ENCODE assay signal across 22 mouse cellular contexts in genomic region chr1:106523009-106523408, GRCm38 (mm10).
"Had no signal": no experiment of that assay in that cellular context is flagged by ENCODE, and none has a peak within 500 bp of the region (broad histone marks: within the 10 kb centered on the region; RNA-seq: fewer than 3 reads in every experiment).

No protein-coding gene starts in this region.

- H3K27ac ChIP-seq: layer of hippocampus, adult 2 months; limb, embryonic 10.5 days; limb, embryonic 13.5 days; liver, embryonic 12.5 days; liver, embryonic 15.5 days; lung, embryonic 15.5 days; midbrain, embryonic 12.5 days; neural tube, embryonic 13.5 days; stomach, embryonic 15.5 days had no signal

- H3K36me3 ChIP-seq: limb, embryonic 10.5 days; limb, embryonic 13.5 days; liver, embryonic 12.5 days; liver, embryonic 15.5 days; lung, embryonic 15.5 days; midbrain, embryonic 12.5 days; neural tube, embryonic 13.5 days; stomach, embryonic 15.5 days had no signal

- H3K9me3 ChIP-seq: limb, embryonic 10.5 days; limb, embryonic 13.5 days; liver, embryonic 12.5 days; liver, embryonic 15.5 days; lung, embryonic 15.5 days; midbrain, embryonic 12.5 days; neural tube, embryonic 13.5 days; stomach, embryonic 15.5 days had no signal

- H3K4me1 ChIP-seq: limb, embryonic 10.5 days; liver, embryonic 12.5 days; liver, embryonic 15.5 days; midbrain, embryonic 12.5 days had no signal

- H3K27me3 ChIP-seq: limb, embryonic 13.5 days; liver, embryonic 12.5 days; liver, embryonic 15.5 days; lung, embryonic 15.5 days; midbrain, embryonic 12.5 days; neural tube, embryonic 13.5 days; stomach, embryonic 15.5 days had no signal

- H3K4me2 ChIP-seq: limb, embryonic 13.5 days; liver, embryonic 12.5 days; liver, embryonic 15.5 days; lung, embryonic 15.5 days; midbrain, embryonic 12.5 days; neural tube, embryonic 13.5 days; stomach, embryonic 15.5 days had no signal

- DNase-seq: kidney, adult 18-20 months; kidney, adult 9 months; kidney, postnatal 14 days; layer of hippocampus, adult 9-11 months; liver; lung, adult 18-20 months; lung, postnatal 10 days; right cerebral cortex, postnatal 14 days; spleen, adult 18-20 months; thymus, adult 18-20 months; thymus, postnatal 36 days had no signal

- ATAC-seq: liver, embryonic 12.5 days; midbrain, embryonic 16.5 days had no signal

- H3K9ac ChIP-seq: limb, embryonic 13.5 days; liver, embryonic 12.5 days; liver, embryonic 15.5 days; lung, embryonic 15.5 days; midbrain, embryonic 12.5 days; neural tube, embryonic 13.5 days; stomach, embryonic 15.5 days had no signal

- H3K4me3 ChIP-seq: layer of hippocampus, adult 2 months; limb, embryonic 10.5 days; limb, embryonic 13.5 days; liver, embryonic 12.5 days; liver, embryonic 15.5 days; lung, embryonic 15.5 days; midbrain, embryonic 12.5 days; myocyte; neural tube, embryonic 13.5 days; stomach, embryonic 15.5 days had no signal
